Mouse (Mus musculus): ENCODE results near the gene Relb. TPM values are rescaled to one million over a fixed set of nuclear protein-coding genes. Genes with fewer than 3 reads are reported as not detected.

Relb gene
- polyA plus RNA-seq, 1 experiment from 2014 or later: 7.3 TPM

GRCm38 (mm10) chr7:19603849-19604605, 25.2 kb downstream of the Relb start, which contains the start of gene Clasrp:
Clasrp (minus strand) TSS chr7:19604486.
- Histone ChIP-seq H3K4me2 (peak within 1 kb of the TSS; percentile 93), H3K27me3 (ENCODE audit: insufficient read depth, low read length) (no peaks in the 10 kb centered on the region), H3K9ac (peak within 1 kb of the TSS; percentile 95), H3K9me3 (ENCODE audit: low read depth, low read length) (no peaks in the 10 kb centered on the region), H3K4me3 (ENCODE audit: low read depth, low read length) (peak within 1 kb of the TSS; percentile 96), H3K36me3 (ENCODE audit: insufficient read depth) (peaks cover 32% of the 10 kb centered on the region), H3K27ac (ENCODE audit: low read depth) (peak within 1 kb of the TSS; percentile 78; the same call in 1 of the 2 replicates), H3K4me1 (ENCODE audit: insufficient read depth) (peaks cover 9% of the 10 kb centered on the region)
- DNase-seq (peak; percentile 99), ATAC-seq (ENCODE audit: insufficient read depth) (peak; percentile 93)
- WGBS: under 1% methylated on average over 57 of the region's 57 CpGs
- no peak; the same call in 1 of the 2 replicates for TF ChIP-seq CTCF (IDR thresholded peaks at IDR 0.05; ENCODE audit: low read depth)

GRCm38 (mm10) chr7:19603055-19603454, 26.2 kb downstream of the Relb start:
- ATAC-seq (ENCODE audit: insufficient read depth) (no peak), DNase-seq (no peak)
- Histone ChIP-seq H3K36me3 (ENCODE audit: insufficient read depth) (peaks cover 41% of the 10 kb centered on the region), H3K4me1 (ENCODE audit: insufficient read depth) (peaks cover 9% of the 10 kb centered on the region), H3K9ac (peak overlapping the region; percentile 95), H3K27me3 (ENCODE audit: insufficient read depth, low read length) (no peaks in the 10 kb centered on the region), H3K4me2 (peak overlapping the region; percentile 93), H3K27ac (ENCODE audit: low read depth) (no peak overlapping the region), H3K9me3 (ENCODE audit: low read depth, low read length) (no peaks in the 10 kb centered on the region), H3K4me3 (ENCODE audit: low read depth, low read length) (peak overlapping the region; percentile 96)
- 77% methylated on average over 12 of the region's 12 CpGs for WGBS
- no peak for TF ChIP-seq CTCF (IDR thresholded peaks at IDR 0.05; ENCODE audit: low read depth)

- 68% methylated on average over 5 of the region's 5 CpGs for WGBS
- H3K36me3 ChIP-seq (ENCODE audit: insufficient read depth): peaks cover 61% of the 10 kb centered on the region
- no peaks in the 10 kb centered on the region for H3K27me3 ChIP-seq (ENCODE audit: insufficient read depth, low read length)
- DNase-seq: no peak
- no peak overlapping the region for H3K9ac ChIP-seq
- ATAC-seq (ENCODE audit: insufficient read depth): no peak
- no peak overlapping the region for H3K4me3 ChIP-seq (ENCODE audit: low read depth, low read length)
- H3K4me1 ChIP-seq (ENCODE audit: insufficient read depth): peaks cover 9% of the 10 kb centered on the region
- H3K27ac ChIP-seq (ENCODE audit: low read depth): no peak overlapping the region
- H3K4me2 ChIP-seq: no peak overlapping the region
- no peaks in the 10 kb centered on the region for H3K9me3 ChIP-seq (ENCODE audit: low read depth, low read length)
- TF ChIP-seq CTCF (IDR thresholded peaks at IDR 0.05; ENCODE audit: low read depth): no peak
Measured at GRCm38 (mm10) chr7:19600562-19600961, 28.7 kb downstream of the Relb start.

- H3K27ac ChIP-seq (ENCODE audit: low read depth): no peak overlapping the region
- DNase-seq (no peak), ATAC-seq (ENCODE audit: insufficient read depth) (no peak)
- peaks cover 93% of the 10 kb centered on the region for H3K36me3 ChIP-seq (ENCODE audit: insufficient read depth)
- no peak for TF ChIP-seq CTCF (IDR thresholded peaks at IDR 0.05; ENCODE audit: low read depth)
- no peaks in the 10 kb centered on the region for H3K27me3 ChIP-seq (ENCODE audit: insufficient read depth, low read length)
- H3K9me3 ChIP-seq (ENCODE audit: low read depth, low read length): no peaks in the 10 kb centered on the region
- no peak overlapping the region for H3K4me3 ChIP-seq (ENCODE audit: low read depth, low read length)
- no peak overlapping the region for H3K4me2 ChIP-seq
- 88% methylated on average over 10 of the region's 10 CpGs for WGBS
- H3K4me1 ChIP-seq (ENCODE audit: insufficient read depth): no peaks in the 10 kb centered on the region
- no peak overlapping the region for H3K9ac ChIP-seq
Measured at GRCm38 (mm10) chr7:19593061-19593730, 36.0 kb downstream of the Relb start.

GRCm38 (mm10) chr7:19589917-19590316, 39.3 kb downstream of the Relb start:
- DNase-seq (peak; percentile 87), ATAC-seq (ENCODE audit: insufficient read depth) (peak; percentile 19; the same call in 1 of the 2 replicates)
- Histone ChIP-seq H3K4me1 (ENCODE audit: insufficient read depth) (no peaks in the 10 kb centered on the region), H3K9me3 (ENCODE audit: low read depth, low read length) (no peaks in the 10 kb centered on the region), H3K4me3 (ENCODE audit: low read depth, low read length) (no peak overlapping the region), H3K9ac (no peak overlapping the region), H3K36me3 (ENCODE audit: insufficient read depth) (peaks cover 98% of the 10 kb centered on the region), H3K4me2 (no peak overlapping the region), H3K27ac (ENCODE audit: low read depth) (no peak overlapping the region), H3K27me3 (ENCODE audit: insufficient read depth, low read length) (no peaks in the 10 kb centered on the region)
- peak; percentile 95 for TF ChIP-seq CTCF (IDR thresholded peaks at IDR 0.05; ENCODE audit: low read depth)
- 52% methylated on average over 3 of the region's 3 CpGs for WGBS

GRCm38 (mm10) chr7:19589207-19589606, 40.0 kb downstream of the Relb start:
- ATAC-seq (ENCODE audit: insufficient read depth) (no peak), DNase-seq (peak; percentile 74)

GRCm38 (mm10) chr7:19586269-19586668, 43.0 kb downstream of the Relb start:
- Histone ChIP-seq H3K9ac (no peak overlapping the region), H3K4me3 (ENCODE audit: low read depth, low read length) (no peak overlapping the region), H3K4me1 (ENCODE audit: insufficient read depth) (no peaks in the 10 kb centered on the region), H3K27me3 (ENCODE audit: insufficient read depth, low read length) (no peaks in the 10 kb centered on the region), H3K27ac (ENCODE audit: low read depth) (no peak overlapping the region), H3K9me3 (ENCODE audit: low read depth, low read length) (no peaks in the 10 kb centered on the region), H3K4me2 (no peak overlapping the region), H3K36me3 (ENCODE audit: insufficient read depth) (peaks cover 96% of the 10 kb centered on the region)
- 80% methylated on average over 46 of the region's 46 CpGs for WGBS
- ATAC-seq (ENCODE audit: insufficient read depth) (no peak), DNase-seq (no peak)
- no peak for TF ChIP-seq CTCF (IDR thresholded peaks at IDR 0.05; ENCODE audit: low read depth)

More at GRCm38 (mm10) chr7:19589207-19589606, 40.0 kb downstream of the Relb start:
- H3K9me3 ChIP-seq (ENCODE audit: low read depth, low read length): no peaks in the 10 kb centered on the region
- no peaks in the 10 kb centered on the region for H3K27me3 ChIP-seq (ENCODE audit: insufficient read depth, low read length)
- no peaks in the 10 kb centered on the region for H3K4me1 ChIP-seq (ENCODE audit: insufficient read depth)
- no peak overlapping the region for H3K9ac ChIP-seq
- WGBS: 43% methylated on average over 3 of the region's 3 CpGs
- H3K4me3 ChIP-seq (ENCODE audit: low read depth, low read length): no peak overlapping the region
- no peak overlapping the region for H3K27ac ChIP-seq (ENCODE audit: low read depth)
- H3K4me2 ChIP-seq: no peak overlapping the region
- H3K36me3 ChIP-seq (ENCODE audit: insufficient read depth): peaks cover 100% of the 10 kb centered on the region
- TF ChIP-seq CTCF (IDR thresholded peaks at IDR 0.05; ENCODE audit: low read depth): peak; percentile 73
